ENCODE assay signal across 8 mouse cellular contexts in the genomic region with DNA sequence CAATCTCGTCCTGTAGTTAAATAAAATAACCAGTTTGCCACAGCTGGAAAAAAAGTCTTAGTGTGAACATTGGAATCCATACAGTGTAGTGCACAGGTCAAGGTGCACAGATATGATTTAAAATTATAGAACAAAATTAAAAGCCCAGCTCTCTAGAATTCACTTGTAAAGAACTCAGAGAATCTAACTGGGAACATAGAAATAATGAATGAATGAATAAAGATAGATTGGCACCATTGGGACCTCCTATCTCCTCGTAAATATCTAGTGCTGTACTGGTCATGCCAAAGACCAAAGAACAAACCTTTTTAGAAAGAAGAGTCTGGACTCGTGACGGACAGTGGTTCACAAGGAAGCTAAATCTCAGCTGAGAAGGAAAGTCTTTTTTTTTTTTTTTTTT. TPM values are rescaled to one million over a fixed set of nuclear protein-coding genes. Genes with fewer than 3 reads are reported as not detected.
A peak's percentile ranks its signal among the peaks of the same experiment; 100 is the strongest.
DNase-seq lines count a peak whose midpoint lies in the region; ATAC-seq and TF ChIP-seq lines count a peak whose summit lies in the region.

A gene (minus strand): TSS at position 101 of the 400 bp plus-strand sequence.

- peaks cover 9% of the 10 kb centered on the region for H3K4me1 ChIP-seq in kidney, embryonic 14.5 days (ENCODE audit: control insufficient read depth, insufficient read depth, low read length)
- H3K4me1 ChIP-seq in bone marrow macrophage, adult 2 months (ENCODE audit: control insufficient read depth, insufficient read depth, low read length), result peaks cover 3% of the 10 kb centered on the region
- peaks cover 19% of the 10 kb centered on the region for H3K4me1 ChIP-seq in hindbrain, embryonic 15.5 days (replicated peaks)
- H3K4me1 ChIP-seq in midbrain, embryonic 14.5 days (ENCODE audit: control insufficient read depth, insufficient read depth, low read length), result peaks cover 10% of the 10 kb centered on the region

- TF ChIP-seq CTCF in bone marrow macrophage, adult 2 months (IDR thresholded peaks at IDR 0.05; ENCODE audit: low read depth, low read length), result no peak

- H3K27ac ChIP-seq in kidney, embryonic 14.5 days (ENCODE audit: low read depth, low read length), result peak within 1 kb of the TSS; percentile 93
- H3K27ac ChIP-seq in bone marrow macrophage, adult 2 months (ENCODE audit: insufficient read depth, low read depth, low read length), result peak within 1 kb of the TSS; percentile 84
- H3K27ac ChIP-seq in hindbrain, embryonic 15.5 days (replicated peaks), result peak within 1 kb of the TSS; percentile 81
- H3K27ac ChIP-seq in midbrain, embryonic 14.5 days (replicated peaks; ENCODE audit: low read depth, low read length), result peak within 1 kb of the TSS; percentile 67

- peak within 1 kb of the TSS; percentile 87 for H3K9ac ChIP-seq in kidney, embryonic 14.5 days (ENCODE audit: low read depth, low read length)
- peak within 1 kb of the TSS; percentile 65 for H3K9ac ChIP-seq in hindbrain, embryonic 15.5 days
- H3K9ac ChIP-seq in midbrain, embryonic 14.5 days (replicated peaks; ENCODE audit: low read length), result peak within 1 kb of the TSS; percentile 69

- TF ChIP-seq POLR2A in bone marrow macrophage, adult 2 months (IDR thresholded peaks at IDR 0.05; ENCODE audit: borderline replicate concordance, low read depth, low read length), result no peak

- WGBS in kidney, embryonic 14.5 days, result 86% methylated on average over 4 of the region's 4 CpGs
- 78% methylated on average over 4 of the region's 4 CpGs for WGBS in hindbrain, embryonic 15.5 days
- 76% methylated on average over 4 of the region's 4 CpGs for WGBS in midbrain, embryonic 14.5 days

- no peaks in the 10 kb centered on the region for H3K9me3 ChIP-seq in kidney, embryonic 14.5 days (ENCODE audit: control insufficient read depth, low read length)
- H3K9me3 ChIP-seq in hindbrain, embryonic 15.5 days, result no peaks in the 10 kb centered on the region
- H3K9me3 ChIP-seq in midbrain, embryonic 14.5 days (ENCODE audit: control insufficient read depth, low read length), result no peaks in the 10 kb centered on the region

- no peaks in the 10 kb centered on the region for H3K36me3 ChIP-seq in kidney, embryonic 14.5 days (ENCODE audit: control insufficient read depth, insufficient read depth, low read length)
- H3K36me3 ChIP-seq in hindbrain, embryonic 15.5 days, result no peaks in the 10 kb centered on the region
- H3K36me3 ChIP-seq in midbrain, embryonic 14.5 days (ENCODE audit: control insufficient read depth, insufficient read depth, low read length), result no peaks in the 10 kb centered on the region

- ATAC-seq in kidney, embryonic 14.5 days (ENCODE audit: low FRiP score, low TSS enrichment), result no peak
- ATAC-seq in hindbrain, embryonic 15.5 days (ENCODE audit: low FRiP score, low read depth), result no peak
- no peak for ATAC-seq in midbrain, embryonic 14.5 days (ENCODE audit: low FRiP score, low TSS enrichment)

- H3K27me3 ChIP-seq in kidney, embryonic 14.5 days (ENCODE audit: control insufficient read depth, insufficient read depth, low read length), result no peaks in the 10 kb centered on the region
- no peaks in the 10 kb centered on the region for H3K27me3 ChIP-seq in hindbrain, embryonic 15.5 days
- H3K27me3 ChIP-seq in midbrain, embryonic 14.5 days (ENCODE audit: control insufficient read depth, insufficient read depth, low read length), result no peaks in the 10 kb centered on the region

- no peak for DNase-seq in kidney, adult 8-10 months
- no peak for DNase-seq in midbrain, embryonic 14.5 days
- no peak for DNase-seq in embryo, embryonic 9.5 days (ENCODE audit: extremely low spot score)
- no peak for DNase-seq in kidney, postnatal 4 days
- no peak for DNase-seq in adrenal gland, postnatal 10 days

- peak within 1 kb of the TSS; percentile 75 for H3K4me2 ChIP-seq in kidney, embryonic 14.5 days (replicated peaks; ENCODE audit: low read depth, low read length)
- H3K4me2 ChIP-seq in hindbrain, embryonic 15.5 days, result peak within 1 kb of the TSS; percentile 64
- peak within 1 kb of the TSS; percentile 82 for H3K4me2 ChIP-seq in midbrain, embryonic 14.5 days (ENCODE audit: low read length)

- H3K4me3 ChIP-seq in kidney, embryonic 14.5 days (ENCODE audit: low read length), result peak within 1 kb of the TSS; percentile 92
- H3K4me3 ChIP-seq in bone marrow macrophage, adult 2 months (ENCODE audit: insufficient read depth, low read length), result peak within 1 kb of the TSS; percentile 99
- peak within 1 kb of the TSS; percentile 69 for H3K4me3 ChIP-seq in hindbrain, embryonic 15.5 days
- H3K4me3 ChIP-seq in midbrain, embryonic 14.5 days (replicated peaks; ENCODE audit: low read depth, low read length), result peak within 1 kb of the TSS; percentile 58

RNA-seq across cellular contexts. Expression of the gene that starts here (rescaled TPM):
- 15.2 and 17.7 TPM in 2 replicates for polyA plus RNA-seq in kidney, embryonic 14.5 days (2014; fragmentation: Nextera tagmentation; extraction: Ambion mirVana)
- polyA plus RNA-seq in bone marrow macrophage, adult 2 months (2012; ENCODE audit: insufficient read depth, insufficient read length, missing spikeins), result 5.9 and 6.3 TPM in 2 replicates
- polyA plus RNA-seq in hindbrain, embryonic 15.5 days (2015; fragmentation: Nextera tagmentation; extraction: Ambion mirVana), result 13.1 and 13.4 TPM in 2 replicates
- 18.1 and 22.0 TPM in 2 replicates for polyA plus RNA-seq in midbrain, embryonic 14.5 days (2014; fragmentation: Nextera tagmentation; extraction: Ambion mirVana)
- 1 to 10 TPM; 8.0 to 8.5 TPM for total RNA-seq in adrenal gland, postnatal 10 days (2021)
